Mouse (Mus musculus) telencephalon, adult 2 months (tissue): Measurements from ENCODE around the gene Ly9.

Source experiments
- DNase-seq: peaks from one replicate; pipeline ENCODE4 v3.0.0-alpha.2; 2011; ENCODE audit warnings: low read depth, low spot score

Gene Ly9

DNA sequence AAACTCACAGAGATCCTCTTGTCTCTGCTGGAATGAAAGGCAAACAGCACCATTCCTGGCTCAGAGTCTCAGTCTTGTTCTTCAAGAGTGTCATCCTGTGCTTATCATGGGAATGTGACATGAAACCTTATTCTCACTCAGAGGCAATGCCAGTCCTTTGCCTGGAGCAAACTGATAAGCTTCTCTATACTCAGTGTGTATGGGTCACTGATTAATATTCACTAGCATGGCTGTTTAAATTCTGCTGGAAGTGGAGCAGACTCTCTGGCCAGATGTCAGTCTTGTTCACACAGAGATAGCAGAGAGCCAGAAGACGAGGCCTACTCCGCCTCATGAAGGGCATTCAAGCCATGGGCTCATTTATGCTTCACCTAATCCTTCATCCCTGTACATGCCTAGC, 22.6 kb downstream of the Ly9 start:
- no peak for DNase-seq

- DNase-seq: no peak
Observed at GRCm38 (mm10) chr1:171577168-171577567, 30.0 kb downstream of the Ly9 start.

DNA sequence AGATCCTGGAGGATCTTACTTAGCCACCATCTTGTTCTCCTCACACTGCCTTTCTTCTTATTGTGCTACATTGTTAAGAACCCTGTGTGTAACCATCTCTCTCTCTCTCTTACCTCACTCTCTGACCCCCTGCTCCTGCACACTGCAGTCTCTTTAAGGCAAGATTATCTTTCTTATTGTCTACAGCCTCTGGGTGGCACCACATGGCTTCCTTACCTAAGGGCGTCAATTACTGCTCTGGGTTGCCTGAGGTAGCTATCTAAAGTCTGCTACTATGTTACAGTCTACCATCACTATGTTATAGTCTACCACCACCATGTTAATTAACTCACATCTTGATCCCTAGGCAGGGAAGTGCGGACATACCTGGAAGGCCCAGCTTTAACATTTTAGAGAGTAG, 38.8 kb downstream of the Ly9 start:
- DNase-seq: no peak

DNA sequence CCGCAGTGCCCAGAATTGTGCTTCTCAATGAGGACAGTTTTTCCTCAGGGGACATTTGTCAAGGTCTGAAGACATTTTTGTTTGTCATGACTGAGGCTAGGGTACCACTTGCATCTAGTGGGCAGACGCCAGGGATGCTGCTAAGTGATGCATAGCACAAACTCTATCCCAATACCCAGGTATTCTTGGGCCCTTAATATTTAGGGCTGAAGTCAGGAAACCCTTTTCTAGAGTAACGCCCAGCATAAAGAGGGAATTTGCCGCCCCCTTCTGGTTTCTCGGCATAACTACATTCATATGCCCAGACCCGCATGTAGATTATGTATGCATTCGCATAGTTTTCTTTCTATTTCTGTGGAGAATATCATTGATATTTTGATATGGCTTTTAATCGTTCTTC, 40.4 kb downstream of the Ly9 start:
- no peak for DNase-seq

- no peak for DNase-seq
Observed at GRCm38 (mm10) chr1:171565888-171566287, 41.3 kb downstream of the Ly9 start.

DNA sequence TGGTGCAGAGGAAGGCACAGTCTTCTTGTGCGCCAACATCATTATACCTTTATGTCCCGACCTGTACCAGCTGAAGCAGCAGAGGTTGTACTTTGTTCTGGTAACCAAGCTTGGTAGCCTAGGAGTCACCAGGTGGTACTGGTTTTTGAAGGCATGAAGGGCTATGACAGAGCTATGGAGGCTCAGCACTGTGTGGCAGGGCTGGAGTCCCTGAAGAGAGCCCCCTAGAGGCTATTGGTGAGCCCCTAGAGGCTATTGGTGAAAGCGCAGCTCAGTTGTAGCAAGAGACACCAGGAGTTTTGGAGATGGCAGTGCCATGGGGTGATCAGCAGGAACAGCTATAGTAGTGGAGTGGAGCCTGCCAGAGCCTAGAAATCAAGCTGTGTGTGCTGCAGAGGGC, 43.0 kb downstream of the Ly9 start:
- DNase-seq: no peak

DNA sequence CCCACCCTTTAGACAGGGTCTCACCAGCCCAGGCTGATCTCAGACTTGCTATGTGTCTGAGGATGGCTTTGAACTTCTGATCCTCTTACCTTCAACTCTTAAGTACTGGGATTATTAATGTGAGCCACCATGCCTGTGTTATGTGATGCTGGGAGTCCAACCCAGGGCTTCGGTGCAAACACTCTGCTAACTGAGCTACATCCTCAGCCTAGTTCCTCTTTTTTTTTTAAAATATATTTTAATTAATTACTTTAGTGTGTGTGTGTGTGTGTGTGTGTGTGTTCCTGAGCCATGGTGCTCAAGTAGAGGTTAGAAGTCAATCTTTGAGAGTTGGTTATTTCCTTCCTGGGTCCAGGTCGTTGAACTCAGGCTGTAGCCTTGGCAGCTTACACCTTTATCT, 44.2 kb downstream of the Ly9 start:
- DNase-seq: no peak

- DNase-seq: no peak
Observed at GRCm38 (mm10) chr1:171561639-171562225, 45.5 kb downstream of the Ly9 start.

GRCm38 (mm10) chr1:171561200-171561599, 46.0 kb downstream of the Ly9 start:
- no peak for DNase-seq

GRCm38 (mm10) chr1:171560262-171560661, 46.9 kb downstream of the Ly9 start:
- DNase-seq: no peak

DNA sequence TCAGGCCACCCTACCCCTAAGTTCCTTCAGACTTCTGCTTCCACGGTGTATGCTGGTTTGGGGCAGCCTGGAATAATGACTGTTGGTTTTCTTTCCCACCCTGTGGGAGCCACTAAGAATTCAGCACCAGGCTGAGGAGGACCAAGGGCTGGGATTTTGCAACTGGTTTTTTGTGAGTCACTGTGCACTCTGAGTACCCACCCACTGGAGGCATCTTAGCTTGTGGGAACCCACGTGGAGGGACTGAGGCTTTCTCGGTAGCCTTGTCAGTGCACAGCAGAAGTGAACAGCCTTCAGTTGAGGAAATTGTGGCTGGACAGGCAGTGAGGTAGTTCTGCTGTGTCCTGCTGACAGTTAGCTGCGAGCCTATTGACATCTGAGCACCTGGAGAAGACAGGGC, 48.3 kb downstream of the Ly9 start, which contains the start of gene Cd244a:
Gene Cd244a (plus strand): TSS at position 296 of the 400 bp plus-strand sequence.
- DNase-seq: no peak

GRCm38 (mm10) chr1:171558407-171558806, 48.8 kb downstream of the Ly9 start:
- no peak for DNase-seq

GRCm38 (mm10) chr1:171556366-171556765, 50.8 kb downstream of the Ly9 start:
- DNase-seq: no peak

DNA sequence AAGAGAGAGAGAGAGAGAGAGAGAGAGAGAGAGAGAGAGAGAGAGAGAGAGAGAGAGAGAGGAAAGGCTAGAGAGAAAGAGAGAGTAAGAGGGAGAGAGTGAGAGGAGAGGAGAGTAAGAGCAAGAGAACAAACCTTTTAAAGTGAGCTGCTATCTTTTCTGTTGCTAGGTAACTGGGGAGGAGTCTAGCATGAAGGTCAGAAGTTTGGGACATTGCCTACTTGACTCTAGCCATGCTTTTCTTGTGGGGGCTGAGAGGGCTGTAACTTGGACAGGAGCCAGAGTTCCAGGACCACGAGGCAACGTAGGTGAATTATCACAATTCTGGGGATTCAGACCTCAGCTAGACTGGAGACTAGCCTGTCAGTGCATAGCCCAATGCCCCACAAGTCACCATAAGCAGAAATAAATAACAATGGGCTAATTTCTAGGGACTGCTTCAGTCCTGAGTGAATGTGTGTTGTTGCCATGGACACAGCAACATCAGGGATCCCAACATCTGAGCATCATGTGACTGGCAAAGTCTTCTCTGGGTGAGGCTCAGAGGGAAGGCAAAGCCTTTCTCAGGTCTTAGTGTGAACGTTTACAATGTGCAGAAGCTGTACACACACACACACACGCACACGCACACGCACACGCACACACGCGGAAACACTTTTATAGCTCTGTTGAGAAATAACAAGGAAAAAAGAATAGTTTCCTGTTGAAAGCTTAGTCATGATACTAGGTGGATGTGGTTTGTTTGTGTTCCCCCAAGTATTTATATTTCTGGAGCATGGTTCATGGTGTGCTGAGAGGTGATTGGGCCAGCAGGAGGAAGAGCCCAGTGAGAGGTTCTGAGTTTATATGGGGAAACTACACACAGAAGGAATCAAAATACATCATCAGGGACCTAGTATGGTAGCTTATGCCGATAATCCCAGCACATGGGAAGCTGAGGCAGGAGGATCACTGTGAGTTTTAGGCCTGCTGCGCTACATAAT, 53.6 kb downstream of the Ly9 start:
- no peak for DNase-seq

DNA sequence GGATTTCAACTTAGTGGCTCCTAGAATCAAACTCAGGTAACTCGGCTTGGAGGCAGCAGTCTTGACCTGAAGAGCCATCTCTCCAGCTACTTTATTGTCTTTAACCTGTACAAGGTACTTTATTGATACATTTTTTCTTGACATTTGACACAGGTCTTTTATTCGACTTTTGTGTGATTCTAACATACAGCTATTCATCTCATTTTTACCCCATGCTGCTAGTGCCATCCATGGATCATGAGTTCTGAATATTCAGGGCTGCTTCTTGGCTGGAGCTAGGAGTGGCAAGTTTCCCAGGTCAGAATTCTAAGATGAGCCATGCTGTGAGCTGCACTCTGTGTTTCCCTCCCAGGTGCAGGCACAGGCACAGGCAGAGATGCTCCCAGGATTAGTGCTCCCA, 55.0 kb downstream of the Ly9 start:
- no peak for DNase-seq

DNA sequence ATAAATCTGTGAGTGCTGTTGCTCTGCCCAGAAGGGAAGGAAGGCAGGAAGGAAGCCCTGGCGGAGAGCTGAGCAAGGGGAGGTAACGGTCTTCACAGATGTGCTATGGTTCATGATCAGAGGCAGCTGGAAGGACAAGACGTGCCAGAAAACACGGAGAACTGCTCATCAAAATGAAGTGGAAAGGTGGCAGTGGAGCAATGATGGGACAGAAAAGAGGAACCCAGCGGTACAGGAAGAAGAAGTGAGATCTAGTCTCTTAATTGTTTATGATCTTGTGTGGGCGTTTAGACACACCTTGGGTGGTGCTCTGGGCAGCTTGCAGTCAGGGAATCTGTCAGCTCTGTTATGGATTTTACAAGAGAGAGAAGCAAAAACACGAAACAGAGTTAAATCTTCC, 55.9 kb downstream of the Ly9 start:
- DNase-seq: no peak

DNA sequence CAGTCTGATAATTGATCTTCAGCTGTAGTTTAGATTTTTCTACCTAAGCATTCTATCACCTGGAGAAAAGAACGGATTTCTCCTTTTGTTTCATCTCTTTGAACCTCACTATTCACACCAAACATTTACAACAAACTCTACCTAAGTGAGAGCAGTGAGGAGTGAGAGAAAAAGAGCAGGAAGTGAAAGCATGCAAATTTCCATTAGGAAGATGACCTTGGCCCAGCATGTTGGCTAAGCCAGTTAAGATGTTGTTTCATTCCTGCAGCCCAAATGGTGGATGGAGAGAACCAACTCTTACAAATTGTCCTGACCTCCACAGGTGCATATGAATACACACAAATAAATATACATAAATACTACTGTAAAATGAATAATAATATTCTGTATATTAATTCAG, 66.5 kb downstream of the Ly9 start:
- DNase-seq: no peak
